Mouse (Mus musculus): ENCODE results near the gene Cnfn.

Cnfn gene

GRCm38 (mm10) chr7:25390054-25390770, 20.7 kb upstream of the Cnfn start:
- DNase-seq (ENCODE audit: low read depth, low spot score): no peak

- no peak for DNase-seq (ENCODE audit: low read depth, low spot score)
These were observed 19.4 kb upstream of the Cnfn start for GRCm38 (mm10) chr7:25388916-25389315.

GRCm38 (mm10) chr7:25387811-25388440, 18.4 kb upstream of the Cnfn start:
- no peak for DNase-seq (ENCODE audit: low read depth, low spot score)

GRCm38 (mm10) chr7:25385850-25386555, 16.5 kb upstream of the Cnfn start:
- DNase-seq (ENCODE audit: low read depth, low spot score): no peak

GRCm38 (mm10) chr7:25385259-25385658, 15.7 kb upstream of the Cnfn start:
- DNase-seq (ENCODE audit: low read depth, low spot score): no peak

- no peak for DNase-seq (ENCODE audit: low read depth, low spot score)
These were observed 15.3 kb upstream of the Cnfn start for GRCm38 (mm10) chr7:25384818-25385217.

GRCm38 (mm10) chr7:25384318-25384717, 14.8 kb upstream of the Cnfn start:
- DNase-seq (ENCODE audit: low read depth, low spot score): no peak

- no peak for DNase-seq (ENCODE audit: low read depth, low spot score)
These were observed 14.4 kb upstream of the Cnfn start for GRCm38 (mm10) chr7:25383891-25384290.

GRCm38 (mm10) chr7:25383385-25383784, 13.9 kb upstream of the Cnfn start:
- DNase-seq (ENCODE audit: low read depth, low spot score): no peak

GRCm38 (mm10) chr7:25382541-25382940, 13.0 kb upstream of the Cnfn start:
- no peak for DNase-seq (ENCODE audit: low read depth, low spot score)

- DNase-seq (ENCODE audit: low read depth, low spot score): no peak
These were observed 11.8 kb upstream of the Cnfn start for GRCm38 (mm10) chr7:25381284-25381680.

GRCm38 (mm10) chr7:25380392-25381283, 11.1 kb upstream of the Cnfn start:
- no peak for DNase-seq (ENCODE audit: low read depth, low spot score)

- peak; percentile 54 for DNase-seq (ENCODE audit: low read depth, low spot score)
These were observed 10.2 kb upstream of the Cnfn start for GRCm38 (mm10) chr7:25379551-25380351.

- DNase-seq (ENCODE audit: low read depth, low spot score): no peak
These were observed 8.9 kb upstream of the Cnfn start for GRCm38 (mm10) chr7:25378181-25379100.

- no peak for DNase-seq (ENCODE audit: low read depth, low spot score)
These were observed 7.7 kb upstream of the Cnfn start for GRCm38 (mm10) chr7:25377100-25377700.

- DNase-seq (ENCODE audit: low read depth, low spot score): peak; percentile 46
These were observed 7.0 kb upstream of the Cnfn start for GRCm38 (mm10) chr7:25376556-25376955.

GRCm38 (mm10) chr7:25372441-25372840, 2.9 kb upstream of the Cnfn start:
- no peak for DNase-seq (ENCODE audit: low read depth, low spot score)

GRCm38 (mm10) chr7:25368333-25368732, 1.2 kb downstream of the Cnfn start:
- DNase-seq (ENCODE audit: low read depth, low spot score): no peak

GRCm38 (mm10) chr7:25367632-25368293, 1.8 kb downstream of the Cnfn start:
- no peak for DNase-seq (ENCODE audit: low read depth, low spot score)
